Mouse (Mus musculus) hindbrain, embryonic 10.5 days (tissue): ENCODE measurements around the gene Vmn1r195. TPM values are rescaled to one million over a fixed set of nuclear protein-coding genes. Genes with fewer than 3 reads are reported as not detected.
"Not testable (repeated sequence)": the region's sequence is repeated elsewhere in the genome, so short reads cannot be mapped to it uniquely, and the experiment has no call there.

Experiments used
- DNase-seq: peaks from one replicate; pipeline ENCODE4 v3.0.0-alpha.2; 2017; ENCODE audit warnings: low spot score
- H3K27ac ChIP-seq: fragments of 300-500 bp; sonication (generic); 2 replicates; pipeline ENCODE4 v1.5.1; 2016; ENCODE audit warnings: mild to moderate bottlenecking, moderate library complexity
- H3K27me3 ChIP-seq: fragments of 300-500 bp; sonication (generic); 2 replicates; pipeline ENCODE4 v1.6.1; 2016; ENCODE audit warnings: mild to moderate bottlenecking; ENCODE audit not compliant: poor library complexity, insufficient read depth, severe bottlenecking
- H3K36me3 ChIP-seq: fragments of 300-500 bp; sonication (generic); 2 replicates; pipeline ENCODE4 v1.6.1; 2016; ENCODE audit warnings: mild to moderate bottlenecking, moderate library complexity
- H3K4me1 ChIP-seq: fragments of 300-500 bp; sonication (generic); replicated peaks from 2 replicates; pipeline ENCODE4 v1.6.1; 2016; ENCODE audit warnings: mild to moderate bottlenecking
- H3K4me3 ChIP-seq: fragments of 300-500 bp; sonication (generic); 2 replicates; pipeline ENCODE4 v1.5.1; 2016; ENCODE audit warnings: mild to moderate bottlenecking, moderate library complexity
- H3K9me3 ChIP-seq: fragments of 300-500 bp; sonication (generic); 2 replicates; pipeline ENCODE4 v1.6.1; 2016; ENCODE audit warnings: mild to moderate bottlenecking, moderate library complexity
- WGBS: fragments of 180-500 bp; shearing (Covaris S2); methylation state at CpG from one replicate; pipeline ENCODE4 v1.1.7; 2016; 5-methylcytosine and 5-hydroxymethylcytosine counted together
- polyA plus RNA-seq: library from polyadenylated mRNA; unstranded; fragments of >200 nt; fragmentation: Nextera tagmentation; extraction: Ambion mirVana; gene quantifications from 2 replicates; pipeline ENCODE4 v1.2.1, GENCODE M21; 2016

The Vmn1r195 gene
- not detected in 2 replicates for polyA plus RNA-seq

GRCm38 (mm10) chr13:22270222-22270621, at the start of gene Vmn1r195:
Gene Vmn1r195 (plus strand): TSS chr13:22270522.
- not testable (repeated sequence) for H3K27me3 ChIP-seq, H3K4me3 ChIP-seq, H3K27ac ChIP-seq, H3K36me3 ChIP-seq, H3K4me1 ChIP-seq, H3K9me3 ChIP-seq, DNase-seq
- WGBS = 91% methylated on average over 1 of the region's 1 CpGs

GRCm38 (mm10) chr13:22223060-22223459, 47.3 kb upstream of the Vmn1r195 start, which contains the start of gene Vmn1r193:
Gene Vmn1r193 (minus strand): TSS chr13:22223160.
- not testable (repeated sequence) for DNase-seq

GRCm38 (mm10) chr13:22243915-22244314, 26.4 kb upstream of the Vmn1r195 start, which contains the start of gene Vmn1r194:
Gene Vmn1r194 (plus strand): TSS chr13:22244215.
- H3K27me3 ChIP-seq = no peaks in the 10 kb centered on the region
- no peak within 1 kb of the TSS for H3K4me3 ChIP-seq
- H3K27ac ChIP-seq = no peak within 1 kb of the TSS
- no peaks in the 10 kb centered on the region for H3K4me1 ChIP-seq
- 68% methylated on average over 1 of the region's 1 CpGs for WGBS
- no peaks in the 10 kb centered on the region for H3K9me3 ChIP-seq
- no peaks in the 10 kb centered on the region for H3K36me3 ChIP-seq
- DNase-seq = no peak

More at GRCm38 (mm10) chr13:22223060-22223459, 47.3 kb upstream of the Vmn1r195 start, which contains the start of gene Vmn1r193:
- H3K27ac ChIP-seq, H3K27me3 ChIP-seq, H3K4me3 ChIP-seq, H3K36me3 ChIP-seq, H3K4me1 ChIP-seq, H3K9me3 ChIP-seq: not testable (repeated sequence)
- 80% methylated on average over 1 of the region's 1 CpGs for WGBS

GRCm38 (mm10) chr13:22271721-22272120, 1.4 kb downstream of the Vmn1r195 start:
- no peak for DNase-seq
- 57% methylated on average over 2 of the region's 2 CpGs for WGBS
- Histone ChIP-seq H3K9me3 (no peaks in the 10 kb centered on the region), H3K4me1 (no peaks in the 10 kb centered on the region), H3K4me3 (no peak overlapping the region), H3K27ac (no peak overlapping the region), H3K36me3 (no peaks in the 10 kb centered on the region), H3K27me3 (no peaks in the 10 kb centered on the region)

- no peak for DNase-seq
- WGBS = 74% methylated on average over 2 of the region's 2 CpGs
- Histone ChIP-seq H3K36me3 (no peaks in the 10 kb centered on the region), H3K4me3 (no peak overlapping the region), H3K9me3 (no peaks in the 10 kb centered on the region), H3K4me1 (no peaks in the 10 kb centered on the region), H3K27me3 (no peaks in the 10 kb centered on the region), H3K27ac (no peak overlapping the region)
Observed at GRCm38 (mm10) chr13:22284578-22284977, 14.3 kb downstream of the Vmn1r195 start.

GRCm38 (mm10) chr13:22289620-22290019, 19.3 kb downstream of the Vmn1r195 start, which contains the start of gene Vmn1r196:
Gene Vmn1r196 (plus strand): TSS chr13:22289920.
- no peak within 1 kb of the TSS for H3K27ac ChIP-seq
- H3K4me1 ChIP-seq = no peaks in the 10 kb centered on the region
- no peak for DNase-seq
- H3K4me3 ChIP-seq = no peak within 1 kb of the TSS
- no peaks in the 10 kb centered on the region for H3K9me3 ChIP-seq
- 83% methylated on average over 2 of the region's 2 CpGs for WGBS
- H3K27me3 ChIP-seq = no peaks in the 10 kb centered on the region
- H3K36me3 ChIP-seq = no peaks in the 10 kb centered on the region

- H3K4me3 ChIP-seq, H3K9me3 ChIP-seq, DNase-seq, H3K27me3 ChIP-seq, H3K27ac ChIP-seq, H3K36me3 ChIP-seq, H3K4me1 ChIP-seq: not testable (repeated sequence)
- 91% methylated on average over 5 of the region's 5 CpGs for WGBS
Observed at GRCm38 (mm10) chr13:22308075-22308474, 37.8 kb downstream of the Vmn1r195 start.

GRCm38 (mm10) chr13:22315361-22315760, 45.0 kb downstream of the Vmn1r195 start:
- H3K27me3 ChIP-seq = no peaks in the 10 kb centered on the region
- 89% methylated on average over 2 of the region's 2 CpGs for WGBS

GRCm38 (mm10) chr13:22317366-22317765, 47.0 kb downstream of the Vmn1r195 start:
- no peak overlapping the region for H3K4me3 ChIP-seq
- H3K9me3 ChIP-seq = no peaks in the 10 kb centered on the region
- no peak for DNase-seq
- no peak overlapping the region for H3K27ac ChIP-seq
- H3K4me1 ChIP-seq = no peaks in the 10 kb centered on the region
- no peaks in the 10 kb centered on the region for H3K27me3 ChIP-seq
- 89% methylated on average over 2 of the region's 2 CpGs for WGBS
- H3K36me3 ChIP-seq = no peaks in the 10 kb centered on the region

More at GRCm38 (mm10) chr13:22315361-22315760, 45.0 kb downstream of the Vmn1r195 start:
- Histone ChIP-seq H3K4me3 (no peak overlapping the region), H3K36me3 (no peaks in the 10 kb centered on the region), H3K9me3 (no peaks in the 10 kb centered on the region), H3K27ac (no peak overlapping the region), H3K4me1 (no peaks in the 10 kb centered on the region)
- DNase-seq = no peak

GRCm38 (mm10) chr13:22320091-22320490, 49.8 kb downstream of the Vmn1r195 start:
- DNase-seq = no peak
- Histone ChIP-seq H3K4me1 (no peaks in the 10 kb centered on the region), H3K9me3 (no peaks in the 10 kb centered on the region), H3K27me3 (no peaks in the 10 kb centered on the region), H3K27ac (no peak overlapping the region), H3K4me3 (no peak overlapping the region), H3K36me3 (no peaks in the 10 kb centered on the region)

- Histone ChIP-seq H3K4me1 (no peaks in the 10 kb centered on the region), H3K9me3 (no peaks in the 10 kb centered on the region), H3K27me3 (no peaks in the 10 kb centered on the region), H3K27ac (no peak within 1 kb of the TSS), H3K36me3 (no peaks in the 10 kb centered on the region), H3K4me3 (no peak within 1 kb of the TSS)
- no peak for DNase-seq
Observed at GRCm38 (mm10) chr13:22324289-22324688, 54.0 kb downstream of the Vmn1r195 start, which contains the start of gene Vmn1r197. Gene Vmn1r197 (plus strand): TSS chr13:22324589.
